ENCODE assay signal across 9 mouse cellular contexts in the genomic region with DNA sequence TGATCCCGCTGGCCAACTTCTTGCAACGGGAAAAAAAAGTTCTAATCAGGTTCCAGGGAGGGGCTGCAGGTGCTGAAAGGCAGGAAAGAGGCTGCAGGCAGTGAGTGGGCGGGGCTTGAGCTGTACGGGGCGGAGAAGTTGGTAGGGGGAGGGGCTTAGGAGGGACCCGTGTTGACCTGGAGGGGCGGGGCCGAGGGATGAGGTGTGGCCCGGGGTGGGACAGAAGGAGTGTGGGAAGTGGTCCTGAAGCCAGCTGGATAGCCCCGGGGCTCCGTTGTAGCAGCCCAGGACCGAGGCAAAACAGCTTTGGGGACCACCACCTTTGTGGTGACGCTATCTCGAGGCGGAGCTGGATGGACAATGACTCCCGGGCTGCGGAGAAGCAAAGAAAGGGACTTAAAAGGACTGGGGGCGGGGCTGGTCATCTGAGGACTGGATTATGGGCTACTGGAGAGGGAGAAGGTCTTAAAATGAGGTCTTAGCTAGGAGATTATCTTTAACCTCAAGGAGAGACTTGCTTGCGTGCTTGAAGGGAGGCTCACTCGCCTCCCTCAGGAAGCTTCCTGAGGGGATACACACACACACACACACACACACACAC. TPM values are rescaled to one million over a fixed set of nuclear protein-coding genes. Genes with fewer than 3 reads are reported as not detected.
DNase-seq lines count a peak whose midpoint lies in the region; ATAC-seq and TF ChIP-seq lines count a peak whose summit lies in the region.
"Had no signal": no experiment of that assay in that cellular context is flagged by ENCODE, and none has a peak within 500 bp of the region (broad histone marks: within the 10 kb centered on the region; RNA-seq: fewer than 3 reads in every experiment).

No protein-coding gene starts in this region.

- H3K4me2 ChIP-seq in heart, embryonic 13.5 days: peak overlapping the region; percentile 66
- H3K4me2 ChIP-seq in hindbrain, embryonic 16.5 days (ENCODE audit: low read length): peak overlapping the region; percentile 52
- H3K4me2 ChIP-seq in stomach, postnatal 0 days (replicated peaks; ENCODE audit: low read depth): peak overlapping the region; percentile 45

- peaks cover 31% of the 10 kb centered on the region for H3K4me1 ChIP-seq in heart, embryonic 13.5 days
- no peaks in the 10 kb centered on the region for H3K4me1 ChIP-seq in hindbrain, embryonic 16.5 days (ENCODE audit: control insufficient read depth, insufficient read depth, low read depth, low read length)
- peaks cover 6% of the 10 kb centered on the region; the same call in 1 of the 2 replicates for H3K4me1 ChIP-seq in stomach, postnatal 0 days (replicated peaks; ENCODE audit: control insufficient read depth, insufficient read depth)

- TF ChIP-seq CTCF in stomach, postnatal 0 days (IDR thresholded peaks at IDR 0.05; ENCODE audit: low read depth): no peak

- intact Hi-C loops in heart, postnatal 14 days (cut with DNase I): no loop called here

- no peak for TF ChIP-seq EP300 in stomach, postnatal 0 days (optimal IDR thresholded peaks at IDR 0.05)

- DNase-seq in heart, postnatal 14 days: no peak
- DNase-seq in embryo, embryonic 10.5 days (ENCODE audit: low spot score): peak; percentile 81
- peak; percentile 50 for DNase-seq in lung, postnatal 36 days
- DNase-seq in stomach, postnatal 0 days (ENCODE audit: low spot score): peak; percentile 88
- DNase-seq in gastrocnemius, adult 8-10 months (ENCODE audit: low spot score in 2 of 2): no peak
- DNase-seq in layer of hippocampus, adult 9-10 months (ENCODE audit: low spot score): no peak

- H3K27ac ChIP-seq in heart, embryonic 13.5 days (replicated peaks): no peak overlapping the region
- no peak overlapping the region for H3K27ac ChIP-seq in hindbrain, embryonic 16.5 days (ENCODE audit: low read depth, low read length)
- H3K27ac ChIP-seq in stomach, postnatal 0 days (replicated peaks): no peak overlapping the region

- no peaks in the 10 kb centered on the region for H3K9me3 ChIP-seq in heart, embryonic 13.5 days
- no peaks in the 10 kb centered on the region for H3K9me3 ChIP-seq in hindbrain, embryonic 16.5 days (ENCODE audit: control insufficient read depth, low read length)
- H3K9me3 ChIP-seq in stomach, postnatal 0 days (ENCODE audit: control insufficient read depth, low read length): no peaks in the 10 kb centered on the region

- WGBS in heart, embryonic 13.5 days: 1% methylated on average over 20 of the region's 20 CpGs
- WGBS in hindbrain, embryonic 16.5 days: 3% methylated on average over 20 of the region's 20 CpGs
- WGBS in stomach, postnatal 0 days: 2% methylated on average over 20 of the region's 20 CpGs

- peaks cover 51% of the 10 kb centered on the region for H3K27me3 ChIP-seq in heart, embryonic 13.5 days (replicated peaks)
- H3K27me3 ChIP-seq in hindbrain, embryonic 16.5 days (replicated peaks; ENCODE audit: control insufficient read depth, insufficient read depth, low read length): peaks cover 4% of the 10 kb centered on the region; the same call in 1 of the 2 replicates
- no peaks in the 10 kb centered on the region; the same call in 1 of the 2 replicates for H3K27me3 ChIP-seq in stomach, postnatal 0 days (ENCODE audit: control insufficient read depth, insufficient read depth, low read length)

- peak overlapping the region; percentile 44 for H3K4me3 ChIP-seq in heart, embryonic 13.5 days
- peak overlapping the region; percentile 31 for H3K4me3 ChIP-seq in hindbrain, embryonic 16.5 days (ENCODE audit: low read length)
- peak overlapping the region; percentile 27 for H3K4me3 ChIP-seq in stomach, postnatal 0 days (ENCODE audit: low read depth, low read length)

- H3K9ac ChIP-seq in heart, embryonic 13.5 days: peak overlapping the region; percentile 47
- H3K9ac ChIP-seq in hindbrain, embryonic 16.5 days (ENCODE audit: low read depth, low read length): 0 out of 2 replicates have a peak overlapping the region, but pooled peaks have one; percentile 25
- no peak overlapping the region for H3K9ac ChIP-seq in stomach, postnatal 0 days (ENCODE audit: low read length)

- no peaks in the 10 kb centered on the region for H3K36me3 ChIP-seq in heart, embryonic 13.5 days
- H3K36me3 ChIP-seq in hindbrain, embryonic 16.5 days (ENCODE audit: control insufficient read depth, insufficient read depth, low read length): no peaks in the 10 kb centered on the region
- no peaks in the 10 kb centered on the region for H3K36me3 ChIP-seq in stomach, postnatal 0 days (ENCODE audit: control insufficient read depth, insufficient read depth, low read length)

- peak; percentile 60; the same call in 1 of the 2 replicates for ATAC-seq in heart, embryonic 13.5 days (ENCODE audit: extremely low read depth, insufficient number of reproducible peaks, low FRiP score, low TSS enrichment)
- ATAC-seq in hindbrain, embryonic 16.5 days: no peak
- ATAC-seq in stomach, postnatal 0 days (ENCODE audit: low FRiP score, low TSS enrichment): peak; percentile 51; the same call in 1 of the 2 replicates
- ATAC-seq: Patski had no signal

RNA-seq across cellular contexts. Expression of gene Lrrc3c, which starts 4.1 kb away (rescaled TPM):
- polyA plus RNA-seq in heart, embryonic 13.5 days (2015; fragmentation: Nextera tagmentation; extraction: Ambion mirVana): not detected in 2 replicates
- not detected for total RNA-seq in heart, postnatal 14 days (2021)
- polyA plus RNA-seq in hindbrain, embryonic 16.5 days (2015; fragmentation: Nextera tagmentation; extraction: Ambion mirVana): not detected in 2 replicates
- polyA plus RNA-seq in stomach, postnatal 0 days (2015; fragmentation: Nextera tagmentation; extraction: Ambion mirVana): not detected in 2 replicates
- not detected for total RNA-seq in gastrocnemius, adult 8-10 months (2022)
- polyA plus RNA-seq: Patski had no signal

RNA-seq across cellular contexts. Expression of gene Ormdl3, which starts 15.0 kb away (rescaled TPM):
- polyA plus RNA-seq in heart, embryonic 13.5 days (2015; fragmentation: Nextera tagmentation; extraction: Ambion mirVana): 63.4 and 76.8 TPM in 2 replicates
- 10 to 100 TPM; 35.0 to 37.1 TPM for total RNA-seq in heart, postnatal 14 days (2021)
- 117 and 124 TPM in 2 replicates for polyA plus RNA-seq in hindbrain, embryonic 16.5 days (2015; fragmentation: Nextera tagmentation; extraction: Ambion mirVana)
- 31.1 TPM in 2 replicates for polyA plus RNA-seq in stomach, postnatal 0 days (2015; fragmentation: Nextera tagmentation; extraction: Ambion mirVana)
- total RNA-seq in gastrocnemius, adult 8-10 months (2022): 10 to 100 TPM; 26.7 to 31.9 (median 28.4) TPM

RNA-seq across cellular contexts. Expression of gene Gm12355, which starts 23.3 kb away (rescaled TPM):
- 0.28 and 0.55 TPM in 2 replicates for polyA plus RNA-seq in heart, embryonic 13.5 days (2015; fragmentation: Nextera tagmentation; extraction: Ambion mirVana)
- 10 to 100 TPM in 1 of 2 experiments, 1 to 10 TPM in 1; 8.8 to 12.9 TPM for total RNA-seq in heart, postnatal 14 days (2021)
- polyA plus RNA-seq in hindbrain, embryonic 16.5 days (2015; fragmentation: Nextera tagmentation; extraction: Ambion mirVana): 0.41 and 1.3 TPM in 2 replicates
- polyA plus RNA-seq in stomach, postnatal 0 days (2015; fragmentation: Nextera tagmentation; extraction: Ambion mirVana): 0.81 and 0.82 TPM in 2 replicates
- total RNA-seq in gastrocnemius, adult 8-10 months (2022): 1 to 10 TPM; 5.1 to 6.1 (median 5.4) TPM

RNA-seq across cellular contexts. Expression of gene Gsdma3, which starts 24.0 kb away (rescaled TPM):
- polyA plus RNA-seq in heart, embryonic 13.5 days (2015; fragmentation: Nextera tagmentation; extraction: Ambion mirVana): not detected in 2 replicates
- 1 to 10 TPM; 4.4 to 4.5 TPM for total RNA-seq in heart, postnatal 14 days (2021)
- not detected in 2 replicates for polyA plus RNA-seq in hindbrain, embryonic 16.5 days (2015; fragmentation: Nextera tagmentation; extraction: Ambion mirVana)
- polyA plus RNA-seq in stomach, postnatal 0 days (2015; fragmentation: Nextera tagmentation; extraction: Ambion mirVana): not detected in 2 replicates
- total RNA-seq in gastrocnemius, adult 8-10 months (2022): 10 to 100 TPM in 1 of 4 experiments, 1 to 10 TPM in 3; 5.5 to 18.2 (median 8.3) TPM
- polyA plus RNA-seq: Patski had no signal

RNA-seq across cellular contexts. Expression of gene Gsdma2, which starts 44.4 kb away (rescaled TPM):
- polyA plus RNA-seq in heart, embryonic 13.5 days (2015; fragmentation: Nextera tagmentation; extraction: Ambion mirVana): not detected in 2 replicates
- under 1 TPM; 0.22 to 0.50 TPM for total RNA-seq in heart, postnatal 14 days (2021)
- polyA plus RNA-seq in hindbrain, embryonic 16.5 days (2015; fragmentation: Nextera tagmentation; extraction: Ambion mirVana): not detected in 2 replicates
- 81.0 and 91.9 TPM in 2 replicates for polyA plus RNA-seq in stomach, postnatal 0 days (2015; fragmentation: Nextera tagmentation; extraction: Ambion mirVana)
- under 1 TPM in 3 of 4 experiments, not detected in 1; 0.24 to 0.51 (median 0.25) TPM for total RNA-seq in gastrocnemius, adult 8-10 months (2022)
- polyA plus RNA-seq: Patski had no signal

Comparison
In these comparisons a context has a peak if more than half of its experiments do, and no peak if none do; other contexts are left out.
1. DNase-seq: peak in embryo, embryonic 10.5 days (single experiment), lung, postnatal 36 days (single experiment) and stomach, postnatal 0 days (single experiment); none in heart, postnatal 14 days (0 of 2), gastrocnemius, adult 8-10 months (0 of 2) and layer of hippocampus, adult 9-10 months (single experiment).
2. Peak in every context shown above with its lines, with median percentiles within 50 percentile points of each other: H3K4me2 ChIP-seq and H3K4me3 ChIP-seq.